Mouse (Mus musculus) layer of hippocampus, postnatal 10 days (tissue): ENCODE results near the gene Ndufaf5. TPM values are rescaled to one million over a fixed set of nuclear protein-coding genes. Genes with fewer than 3 reads are reported as not detected.
"Not testable (repeated sequence)": the region's sequence is repeated elsewhere in the genome, so short reads cannot be mapped to it uniquely, and the experiment has no call there.

Experiments used
- DNase-seq, 2 experiments: peaks; one replicate each; pipeline ENCODE4 v3.0.0; 2021; ENCODE audit warnings: low spot score in 2 of 2
- long read RNA-seq: library from polyadenylated mRNA; stranded (forward); transcript quantifications from one replicate; pipeline ENCODE4 v2.0.0, GENCODE M21; 2023
- total RNA-seq, 2 experiments: library from RNA; stranded (reverse); gene quantifications; 2 replicates each; pipeline ENCODE4 v1.2.3; 2021

The Ndufaf5 gene
- 10 to 100 TPM; 51.7 to 53.3 TPM for total RNA-seq
- long read RNA-seq, transcript Ndufaf5-201 (11 exons, 1,166 nt) = major isoform, 33 of 44 reads
- long read RNA-seq, partial matches to known transcripts = 2 of 44 reads
- long read RNA-seq, other reads (novel, unspliced or antisense) = 9 of 44 reads

DNA sequence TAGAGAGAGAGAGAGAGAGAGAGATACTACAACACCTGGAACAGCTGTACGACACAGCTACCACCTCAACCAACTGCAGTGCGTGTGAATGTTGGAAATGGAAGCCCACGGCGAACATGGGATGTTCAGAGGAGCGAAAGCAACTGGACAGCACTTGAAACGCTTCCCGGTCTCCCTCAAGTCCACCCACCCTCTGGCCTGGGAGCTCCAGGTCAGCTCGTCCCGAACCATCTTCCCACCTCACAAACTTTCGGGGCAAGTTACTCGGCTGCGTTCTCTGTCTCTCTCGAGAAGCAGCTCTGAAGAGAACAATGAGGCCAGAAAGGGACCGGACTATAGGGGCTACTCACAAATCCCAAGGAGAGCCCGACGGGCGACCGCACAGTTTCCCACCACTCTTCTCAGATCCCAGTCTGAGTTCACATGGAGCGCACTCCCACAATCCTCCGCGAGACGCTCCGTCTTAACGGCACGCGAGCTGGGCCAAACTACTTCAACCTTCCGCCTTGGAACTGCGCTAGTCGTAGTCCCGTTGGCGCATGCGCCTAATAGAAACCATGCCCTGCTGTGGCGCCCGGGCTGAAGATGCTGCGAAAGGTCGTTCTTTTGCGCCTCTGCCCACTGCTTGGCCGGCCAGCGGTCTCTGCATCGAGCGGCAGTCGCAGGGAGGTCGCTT is at the start of gene Ndufaf5, which contains the start of gene Esf1:
Gene Ndufaf5 (plus strand): TSS at position 523 of the 676 bp plus-strand sequence.
Gene Esf1 (minus strand): TSS at position 438 of the 676 bp plus-strand sequence.
- DNase-seq = peak; percentile 96 to 97

- DNase-seq = no peak
Observed at GRCm38 (mm10) chr2:140125516-140125915, 44.9 kb upstream of the Ndufaf5 start.

DNA sequence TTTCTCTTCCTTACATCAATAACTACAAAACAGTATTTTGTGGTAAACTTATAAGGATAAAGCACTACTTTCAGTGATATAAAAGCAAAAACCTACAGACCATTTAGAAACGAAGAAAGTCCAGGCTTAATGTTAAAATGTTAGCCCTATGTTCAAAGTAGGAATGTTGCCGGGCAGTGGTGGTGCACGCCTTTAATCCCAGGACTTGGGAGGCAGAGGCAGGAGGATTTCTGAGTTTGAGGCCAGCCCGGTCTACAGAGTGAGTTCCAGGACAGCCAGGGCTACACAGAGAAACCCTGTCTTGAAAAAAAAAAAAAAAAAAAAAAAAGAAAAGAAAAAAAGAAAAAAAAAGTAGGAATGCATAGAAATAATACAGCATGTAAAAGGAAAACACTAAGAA is 18.7 kb upstream of the Ndufaf5 start, which contains the start of gene Gm17374:
Gene Gm17374 (plus strand): TSS at position 301 of the 400 bp plus-strand sequence.
- DNase-seq = not testable (repeated sequence)

DNA sequence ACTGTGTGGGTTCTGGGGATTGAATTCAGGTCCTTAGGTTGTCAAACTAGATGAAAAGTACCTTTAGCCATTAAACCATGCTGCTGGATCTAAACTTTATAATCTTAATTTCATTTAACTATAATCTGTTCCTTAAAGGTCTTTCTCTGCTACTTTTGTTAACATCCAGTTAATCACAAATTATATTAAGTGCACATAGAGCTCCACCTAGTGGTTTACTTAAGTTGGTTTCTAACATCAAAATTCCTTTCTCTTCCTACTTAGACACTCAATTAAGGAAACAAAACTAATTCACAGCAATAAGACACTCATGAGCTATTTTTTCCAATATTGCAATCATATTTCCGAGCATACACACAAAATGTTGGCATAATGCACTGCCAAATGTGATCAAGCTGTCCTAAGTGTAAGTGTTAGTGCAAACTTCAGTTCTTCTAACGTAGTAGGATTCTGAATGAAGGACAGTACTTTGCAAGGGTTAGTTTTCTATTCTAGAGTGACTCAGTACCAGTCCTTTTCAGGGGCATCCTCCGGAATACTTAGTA is 11.2 kb upstream of the Ndufaf5 start:
- no peak for DNase-seq

DNA sequence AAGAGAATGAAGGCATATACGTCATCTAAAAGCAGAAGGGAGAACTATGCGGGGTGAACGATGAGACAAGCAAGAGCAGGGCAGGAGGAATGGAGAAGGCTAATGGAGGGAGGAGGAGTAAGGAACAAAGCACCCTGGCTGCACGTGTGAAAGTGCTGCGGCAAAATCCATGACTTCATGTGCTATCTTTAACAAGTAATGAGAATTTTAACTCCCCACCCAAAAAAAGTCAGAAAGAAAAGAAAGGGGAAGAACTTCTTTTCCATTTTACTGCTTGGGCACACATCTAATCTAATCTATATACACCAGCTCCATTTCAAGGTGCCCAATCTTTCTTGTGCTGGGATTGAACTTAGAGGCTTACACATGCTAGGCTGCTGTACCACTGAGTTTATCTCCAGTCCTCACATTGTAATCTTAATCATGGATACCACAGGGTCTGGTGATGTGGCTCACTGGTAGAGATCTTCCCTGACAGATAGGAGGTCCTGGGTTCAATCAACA is 7.0 kb upstream of the Ndufaf5 start:
- DNase-seq = no peak

DNA sequence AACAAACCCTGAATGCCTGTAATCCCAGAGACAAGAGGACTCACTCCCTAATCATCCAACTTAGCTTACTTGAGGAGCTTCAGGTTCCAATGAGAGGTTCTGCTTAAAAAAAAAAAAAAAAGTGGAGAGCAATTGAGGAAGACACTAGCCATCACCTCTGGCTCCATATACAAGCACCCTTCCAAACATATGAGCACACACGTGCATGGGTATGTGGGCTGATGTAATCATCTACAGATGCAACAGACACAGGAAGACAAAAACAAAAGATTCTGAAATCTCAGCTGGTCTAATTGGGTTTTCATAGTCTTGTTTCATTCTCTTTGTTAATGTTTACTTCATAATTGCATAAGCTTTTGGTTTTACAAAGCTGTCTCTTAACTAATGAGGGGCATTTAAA is 1.4 kb upstream of the Ndufaf5 start:
- DNase-seq = no peak

DNA sequence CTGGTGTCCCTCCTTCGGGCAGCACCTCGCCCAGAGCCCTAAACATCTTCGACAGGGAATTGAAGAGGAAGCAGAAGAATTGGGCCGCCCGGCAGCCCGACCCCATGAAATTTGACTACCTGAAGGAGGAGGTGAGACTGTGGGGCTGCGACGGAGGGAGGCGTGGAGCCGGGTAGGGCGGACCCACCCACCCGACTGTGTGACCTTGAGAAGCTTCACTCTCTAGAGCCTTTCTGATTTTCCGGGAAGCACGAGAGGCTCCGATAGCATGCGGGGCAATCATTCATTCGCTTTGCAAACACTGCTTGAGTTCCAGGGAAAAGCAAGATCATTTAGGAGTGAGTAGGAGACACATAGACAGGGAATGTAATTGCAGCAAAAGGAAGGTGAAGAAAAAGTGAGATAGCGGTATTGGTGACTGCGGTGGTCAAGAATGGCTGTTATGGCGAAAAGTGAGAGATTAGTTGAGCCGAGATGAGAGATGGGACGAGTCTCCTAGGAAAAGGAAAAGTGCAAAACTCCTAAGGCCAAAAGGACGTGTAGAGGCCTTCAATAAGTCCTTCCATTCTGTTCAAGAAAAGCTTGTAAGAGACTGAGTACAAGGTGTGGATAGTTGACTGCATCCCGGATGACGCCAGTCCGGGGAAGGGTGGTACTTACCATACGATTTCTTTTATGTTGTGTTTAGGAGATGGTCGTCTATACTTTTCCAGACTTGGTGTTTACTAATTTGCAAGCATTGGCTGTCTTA is 529 bp downstream of the Ndufaf5 start:
- peak in 1 of 2 experiments; percentile 10 for DNase-seq

DNA sequence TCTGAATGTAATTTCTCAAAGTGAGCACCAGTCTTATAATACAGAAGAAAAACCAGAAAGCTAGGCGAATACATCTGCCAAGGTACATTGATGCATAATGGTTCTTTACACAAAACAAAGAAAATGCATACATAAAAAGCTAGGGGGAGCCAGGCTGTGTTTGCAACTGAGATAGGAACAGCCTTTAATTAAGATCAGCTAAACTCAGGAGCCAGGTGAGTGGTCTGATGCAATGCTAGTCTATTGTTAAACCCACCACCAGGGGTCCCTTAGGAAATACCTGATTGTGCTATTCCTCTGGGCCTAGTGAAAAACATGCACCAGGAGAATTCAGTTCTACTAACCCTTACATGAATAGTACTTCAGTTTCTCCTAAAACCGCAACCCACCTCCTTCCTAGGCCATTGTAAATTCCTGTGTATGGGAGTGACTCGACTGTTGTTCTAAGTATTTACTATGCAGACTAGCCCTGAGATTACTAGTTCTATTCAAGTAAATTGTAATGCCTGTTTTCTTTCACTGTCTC is 15.3 kb downstream of the Ndufaf5 start:
- not testable (repeated sequence) for DNase-seq

DNA sequence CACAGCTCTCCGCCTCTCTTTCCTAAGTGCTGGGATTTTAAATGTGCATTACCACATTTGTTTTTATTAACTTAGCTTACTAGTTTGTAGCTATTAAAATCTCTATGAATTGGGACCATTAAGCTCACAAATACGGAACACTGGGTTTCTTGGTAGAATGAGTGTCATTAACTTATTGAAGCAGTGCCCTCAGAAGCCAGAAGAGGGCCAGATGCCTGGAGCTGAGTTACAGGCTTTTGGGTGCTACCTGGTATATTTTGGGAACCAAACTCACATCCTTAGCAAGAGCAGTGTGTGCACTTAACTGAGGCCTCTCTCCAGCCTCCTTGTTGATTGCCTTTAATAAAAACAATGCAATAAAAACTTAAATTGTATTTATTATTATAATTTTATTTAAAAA is 30.3 kb downstream of the Ndufaf5 start:
- DNase-seq = no peak

DNA sequence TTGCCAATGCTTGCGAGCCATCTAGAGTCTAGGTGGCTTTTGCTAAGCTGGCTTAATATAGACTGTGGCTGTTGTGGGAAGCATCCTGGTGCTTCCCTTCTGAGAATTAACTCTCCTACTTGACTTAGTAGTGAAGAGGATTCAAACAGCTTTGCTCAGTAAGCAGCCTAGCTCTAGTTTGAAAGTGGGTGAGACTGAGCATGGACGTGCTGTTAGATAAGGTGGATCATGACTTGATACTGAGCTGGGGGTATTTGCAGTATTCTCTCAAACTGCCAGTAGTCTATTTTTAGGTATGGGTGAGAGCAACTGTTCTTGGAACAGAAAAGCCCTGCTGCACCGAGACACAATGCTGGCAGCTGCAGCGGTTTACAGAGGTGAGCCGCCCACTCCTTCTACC is 32.1 kb downstream of the Ndufaf5 start:
- DNase-seq = no peak

DNA sequence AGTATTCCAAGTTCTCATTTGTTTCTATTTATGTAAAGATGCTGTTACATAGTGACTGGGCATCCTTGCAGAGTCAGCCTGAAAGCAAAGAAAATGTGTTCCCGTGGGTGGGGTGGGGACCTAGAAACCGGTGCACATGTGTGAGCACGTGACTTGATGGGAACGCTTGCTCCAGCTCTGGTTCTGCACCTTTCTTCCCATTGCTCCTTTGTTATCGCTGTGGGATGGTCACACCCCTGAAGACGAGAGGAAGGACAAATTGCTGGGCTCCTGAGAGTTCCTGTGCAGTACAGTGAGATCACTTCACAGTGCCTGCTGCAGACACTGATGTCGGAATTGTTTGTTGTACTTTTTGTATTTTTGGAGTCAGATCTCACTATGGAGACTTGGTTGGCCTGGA is 33.3 kb downstream of the Ndufaf5 start:
- no peak for DNase-seq

- no peak for DNase-seq
Observed at GRCm38 (mm10) chr2:140214519-140215027, 44.1 kb downstream of the Ndufaf5 start.

- DNase-seq = no peak
Observed at GRCm38 (mm10) chr2:140215415-140215814, 45.0 kb downstream of the Ndufaf5 start.

- no peak for DNase-seq
Observed at GRCm38 (mm10) chr2:140215965-140216364, 45.5 kb downstream of the Ndufaf5 start.

DNA sequence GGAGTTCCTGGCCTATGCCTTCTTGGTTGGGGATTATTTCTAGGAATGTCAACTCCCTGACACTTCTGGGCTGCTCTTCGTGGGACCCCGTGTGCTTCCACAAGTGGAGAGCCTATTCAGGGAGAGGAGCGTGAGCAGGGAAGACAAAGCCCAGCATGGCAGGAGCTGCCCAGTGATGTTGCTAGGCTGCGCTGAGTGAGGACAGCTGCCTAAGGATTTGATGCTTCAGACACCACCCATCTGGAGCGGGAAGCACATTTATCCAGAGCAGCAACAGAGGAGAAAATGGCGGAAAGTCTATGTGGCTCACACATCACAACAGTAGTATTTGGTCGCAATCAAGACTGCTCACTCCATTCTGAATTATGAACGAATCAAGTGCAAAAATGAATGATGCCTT is 49.9 kb downstream of the Ndufaf5 start:
- no peak for DNase-seq

GRCm38 (mm10) chr2:140230295-140230694 is 59.8 kb downstream of the Ndufaf5 start:
- DNase-seq = no peak

DNA sequence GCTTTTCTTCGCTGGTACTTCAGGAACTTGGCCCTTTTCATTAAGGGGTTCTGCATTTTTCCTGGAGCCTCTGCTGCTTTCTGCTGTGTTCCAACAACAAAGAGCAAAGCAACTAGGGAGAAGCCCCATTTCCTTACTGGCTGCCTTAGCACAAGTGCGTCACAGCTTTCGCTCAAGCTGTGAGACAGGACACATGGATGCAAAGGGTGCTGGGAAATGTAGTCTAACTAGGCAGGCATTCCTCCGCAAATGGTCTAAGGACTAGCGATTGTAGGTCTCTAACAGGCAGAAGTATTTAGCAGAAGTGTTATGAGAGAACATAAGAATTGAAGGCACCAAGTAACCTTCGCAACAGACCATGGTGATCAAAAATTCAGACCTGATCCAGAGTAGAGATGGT is 66.8 kb downstream of the Ndufaf5 start:
- DNase-seq = no peak

- no peak for DNase-seq
Observed at GRCm38 (mm10) chr2:140242398-140242797, 71.9 kb downstream of the Ndufaf5 start.

DNA sequence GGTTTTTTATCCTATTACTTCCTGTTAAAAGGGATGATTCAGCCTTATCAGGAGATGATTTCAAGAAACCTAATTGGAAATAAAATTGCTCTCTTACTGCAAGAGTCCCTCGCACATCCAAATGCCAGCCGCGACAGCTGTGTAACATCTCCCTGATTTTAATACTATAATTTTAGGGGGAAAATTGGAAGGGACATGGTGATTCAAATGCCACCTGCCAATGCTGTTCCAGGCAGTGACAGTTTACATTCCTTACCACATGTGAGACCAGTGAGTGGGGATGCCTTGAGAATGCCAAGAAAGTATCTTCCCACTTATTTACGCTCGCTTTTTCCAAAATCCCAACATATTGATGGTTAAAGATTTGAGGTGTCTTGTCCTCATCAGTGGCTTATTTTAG is 72.7 kb downstream of the Ndufaf5 start:
- DNase-seq = no peak
